Mouse (Mus musculus) cortical plate, adult 2 months (tissue): ENCODE data around the gene Mcrip1.

Source experiments
- CTCF ChIP-seq: fragments of 200-500 bp; IDR thresholded peaks from 2 replicates; pipeline ENCODE4 v1.5.1; 2011; ENCODE audit warnings: mild to moderate bottlenecking, control low read depth, low read length; ENCODE audit not compliant: insufficient read depth; ENCODE audit errors: extremely low read depth
- POLR2A ChIP-seq: fragments of 200-500 bp; IDR thresholded peaks from 2 replicates; pipeline ENCODE4 v1.6.1; 2011; ENCODE audit warnings: mild to moderate bottlenecking, low read length, control low read depth; ENCODE audit not compliant: insufficient read depth; ENCODE audit errors: extremely low read depth

DNA sequence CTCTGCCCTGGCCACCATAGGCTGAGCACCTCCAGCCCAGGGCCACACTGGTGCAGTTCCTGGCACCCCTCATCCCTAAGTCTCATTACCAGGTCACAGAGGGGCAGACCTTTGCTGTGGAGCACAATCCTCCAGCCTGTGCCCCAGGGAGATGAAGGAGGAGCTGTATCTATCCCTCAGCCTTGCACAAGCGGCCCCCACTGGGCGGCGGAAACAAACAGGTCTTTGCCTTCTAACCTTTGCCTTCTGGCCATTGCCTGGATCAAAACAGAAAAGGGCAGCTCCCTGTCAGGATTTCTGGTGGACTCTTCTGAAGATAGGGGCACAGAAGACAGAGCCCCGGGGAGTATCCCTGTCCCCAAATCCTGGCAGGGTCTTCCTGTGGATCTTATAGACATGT is 20.6 kb downstream of the Mcrip1 start:
- TF ChIP-seq CTCF (no peak), POLR2A (no peak)
